Mouse (Mus musculus) heart, adult 18-20 months (tissue): ENCODE data around the gene Nars2. TPM values are rescaled to one million over a fixed set of nuclear protein-coding genes. Genes with fewer than 3 reads are reported as not detected.
A peak's percentile ranks its signal among the peaks of the same experiment; 100 is the strongest.

Experiments
- DNase-seq, 2 experiments: peaks; one replicate each; pipeline ENCODE4 v3.0.0; 2021 to 2022; ENCODE audit warnings: mixed read lengths in 1 of 2
- total RNA-seq, 2 experiments: library from RNA; stranded (reverse); gene quantifications; 2 replicates each; pipeline ENCODE4 v1.2.3; 2021

Nars2 gene
- total RNA-seq, 2 experiments from 2014 or later, result 22.6 to 23.5 TPM

- peak in 1 of 2 experiments; percentile 10 for DNase-seq
These were observed 20.0 kb downstream of the Nars2 start for GRCm38 (mm10) chr7:96971027-96971996.

- no peak for DNase-seq
These were observed 21.0 kb downstream of the Nars2 start for GRCm38 (mm10) chr7:96972138-96972904.

- DNase-seq, result peak in 1 of 2 experiments; percentile 27
These were observed 24.6 kb downstream of the Nars2 start for GRCm38 (mm10) chr7:96975914-96976313.

GRCm38 (mm10) chr7:96977209-96977608 is 25.9 kb downstream of the Nars2 start:
- no peak for DNase-seq

GRCm38 (mm10) chr7:96981366-96981765 is 30.1 kb downstream of the Nars2 start:
- DNase-seq, result no peak

GRCm38 (mm10) chr7:96983660-96984347 is 32.5 kb downstream of the Nars2 start:
- DNase-seq, result peak; percentile 42 to 43

GRCm38 (mm10) chr7:96985798-96986197 is 34.5 kb downstream of the Nars2 start:
- DNase-seq, result peak; percentile 74 to 84

GRCm38 (mm10) chr7:96986795-96987445 is 35.6 kb downstream of the Nars2 start:
- no peak for DNase-seq

- no peak for DNase-seq
These were observed 36.4 kb downstream of the Nars2 start for GRCm38 (mm10) chr7:96987676-96988075.

- DNase-seq, result peak; percentile 45 to 64
These were observed 61.7 kb downstream of the Nars2 start for GRCm38 (mm10) chr7:97012956-97013355.

- peak; percentile 39 to 44 for DNase-seq
These were observed 66.7 kb downstream of the Nars2 start for GRCm38 (mm10) chr7:97018005-97018404.

GRCm38 (mm10) chr7:97018418-97018817 is 67.1 kb downstream of the Nars2 start:
- DNase-seq, result peak; percentile 26 to 53

- DNase-seq, result no peak
These were observed 68.0 kb downstream of the Nars2 start for GRCm38 (mm10) chr7:97019303-97019702.

GRCm38 (mm10) chr7:97026772-97027358 is 75.6 kb downstream of the Nars2 start:
- DNase-seq, result no peak

GRCm38 (mm10) chr7:97029151-97029550 is 77.8 kb downstream of the Nars2 start:
- DNase-seq, result no peak

GRCm38 (mm10) chr7:97032412-97032811 is 81.1 kb downstream of the Nars2 start:
- no peak for DNase-seq

- DNase-seq, result no peak
These were observed 88.3 kb downstream of the Nars2 start for GRCm38 (mm10) chr7:97039641-97040040.

GRCm38 (mm10) chr7:97041868-97042449 is 90.7 kb downstream of the Nars2 start:
- no peak for DNase-seq

GRCm38 (mm10) chr7:97042981-97043380 is 91.7 kb downstream of the Nars2 start:
- DNase-seq, result no peak

GRCm38 (mm10) chr7:97060966-97061365 is 109.7 kb downstream of the Nars2 start:
- no peak for DNase-seq

GRCm38 (mm10) chr7:97071512-97071911 is 120.2 kb downstream of the Nars2 start:
- DNase-seq, result no peak
